Mouse (Mus musculus) gastrocnemius, postnatal 10 days (tissue): ENCODE results near the gene Crabp1. TPM values are rescaled to one million over a fixed set of nuclear protein-coding genes. Genes with fewer than 3 reads are reported as not detected.
A peak's percentile ranks its signal among the peaks of the same experiment; 100 is the strongest.

Experiments used
- DNase-seq: peaks from one replicate; pipeline ENCODE4 v3.0.0; 2021; ENCODE audit warnings: mixed read lengths
- long read RNA-seq, 2 experiments: library from polyadenylated mRNA; stranded (forward); transcript quantifications; one replicate each; pipeline ENCODE4 v2.0.0; 2021
- total RNA-seq, 2 experiments: library from RNA; stranded (reverse); gene quantifications; 2 replicates each; pipeline ENCODE4 v1.2.3; 2021

Crabp1 gene
- total RNA-seq = 1 to 10 TPM; 2.6 to 4.3 TPM
- long read RNA-seq, experiment 1, partial matches to known transcripts = 0 of 1 reads
- long read RNA-seq, experiment 1, other reads (novel, unspliced or antisense) = 0 of 1 reads
- long read RNA-seq, experiment 2, partial matches to known transcripts = 0 of 1 reads
- long read RNA-seq, experiment 2, other reads (novel, unspliced or antisense) = 0 of 1 reads

- no peak for DNase-seq
Measured at GRCm38 (mm10) chr9:54764561-54765217, at the start of gene Crabp1. TSS of gene Crabp1 (plus strand) at chr9:54764748.

GRCm38 (mm10) chr9:54715776-54716175 is 48.8 kb upstream of the Crabp1 start:
- DNase-seq = no peak

DNA sequence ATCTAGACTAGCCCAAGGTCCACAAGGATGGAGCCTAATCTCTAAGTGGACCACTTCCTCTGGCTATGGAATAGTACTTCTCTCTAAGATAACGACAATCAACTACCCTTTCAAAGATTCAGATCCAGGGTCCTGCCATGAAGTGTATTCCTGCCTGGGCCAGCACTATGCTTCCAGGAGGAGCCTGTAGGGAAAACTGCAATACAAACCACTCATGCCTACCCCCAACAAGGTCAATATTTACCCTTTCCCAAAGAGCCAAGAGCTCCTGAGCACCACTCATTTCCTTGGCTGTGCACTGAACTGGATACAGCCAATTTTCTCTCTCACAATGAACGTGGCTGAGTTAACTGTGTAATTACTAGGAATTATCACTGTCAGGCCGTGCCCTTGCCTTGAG is 47.0 kb upstream of the Crabp1 start:
- no peak for DNase-seq

DNA sequence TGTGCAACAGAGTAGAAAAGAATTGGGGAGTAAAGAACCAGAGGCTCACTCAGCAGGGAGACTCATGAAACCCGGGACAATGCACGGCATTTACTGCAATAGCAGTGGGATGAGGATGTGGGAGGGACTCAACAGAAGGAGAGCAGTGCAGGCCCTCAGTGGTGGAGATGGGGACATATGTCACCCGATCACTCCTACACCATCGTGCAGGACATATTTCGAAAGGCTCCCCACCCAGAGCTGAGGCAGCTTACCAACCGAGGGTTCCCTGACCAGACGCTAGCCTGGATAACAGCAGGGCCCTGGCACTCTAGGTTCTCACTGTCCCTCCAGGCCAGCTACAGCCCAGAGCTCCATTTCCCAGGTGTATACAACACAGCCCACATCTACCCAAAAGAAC is 42.4 kb upstream of the Crabp1 start:
- no peak for DNase-seq

DNA sequence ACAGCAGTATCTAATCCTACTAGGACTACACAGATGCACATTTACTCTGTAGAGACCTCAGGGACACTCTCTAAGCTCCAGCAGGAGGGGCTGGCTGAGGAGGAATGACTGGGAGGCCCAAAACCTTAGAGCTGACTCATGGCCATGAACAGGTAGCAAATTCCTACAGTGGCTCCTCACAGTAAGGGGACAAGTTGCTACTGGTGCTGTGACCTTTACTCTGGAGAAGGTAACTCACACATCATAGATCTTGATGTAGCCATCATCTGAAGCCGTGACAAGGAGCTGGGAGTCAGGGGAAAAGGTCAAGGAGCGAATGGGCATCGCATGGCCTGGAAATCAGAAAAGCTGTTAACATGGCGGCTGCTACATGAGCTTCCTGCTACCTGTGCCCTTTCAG is 42.0 kb upstream of the Crabp1 start:
- DNase-seq = no peak

- DNase-seq = no peak
Measured at GRCm38 (mm10) chr9:54726315-54726714, 38.2 kb upstream of the Crabp1 start.

- no peak for DNase-seq
Measured at GRCm38 (mm10) chr9:54732122-54732521, 32.4 kb upstream of the Crabp1 start.

DNA sequence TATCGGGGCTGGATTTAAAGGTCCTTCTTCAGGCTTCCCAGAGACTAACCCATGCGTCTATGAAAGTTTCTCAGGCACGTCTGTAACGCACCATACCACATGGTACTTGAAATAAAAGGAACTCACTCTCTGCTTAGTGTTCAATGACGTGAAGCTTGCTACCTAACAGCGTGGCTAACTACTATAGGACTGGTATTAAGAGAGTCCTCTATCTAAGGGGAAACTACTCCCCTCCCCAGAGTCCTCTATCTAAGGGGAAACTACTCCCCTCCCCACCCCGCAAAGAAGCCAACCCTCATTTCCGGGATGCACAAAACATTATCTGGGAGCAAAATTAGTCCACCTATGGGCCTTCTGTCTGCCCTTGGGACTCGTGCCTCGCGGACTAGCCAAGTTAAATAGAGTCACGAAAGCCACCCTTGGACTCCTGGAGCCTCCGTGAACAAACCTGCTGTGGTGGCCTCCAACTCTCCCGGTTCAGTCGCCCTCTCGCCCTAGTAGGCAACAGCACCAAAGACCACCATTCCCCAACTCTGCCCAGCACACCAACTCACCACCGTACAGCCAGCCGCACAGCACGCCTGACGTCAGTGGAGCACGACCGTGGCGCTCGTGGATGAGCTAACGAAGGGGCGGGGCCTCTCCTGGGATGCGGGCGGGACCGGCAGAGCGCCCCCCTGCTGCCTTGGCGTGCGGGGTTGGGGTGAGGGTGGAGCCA is 30.5 kb upstream of the Crabp1 start, which contains the start of gene Wdr61:
Gene Wdr61 (minus strand): TSS at position 599 of the 718 bp plus-strand sequence.
- peak; percentile 98 for DNase-seq

DNA sequence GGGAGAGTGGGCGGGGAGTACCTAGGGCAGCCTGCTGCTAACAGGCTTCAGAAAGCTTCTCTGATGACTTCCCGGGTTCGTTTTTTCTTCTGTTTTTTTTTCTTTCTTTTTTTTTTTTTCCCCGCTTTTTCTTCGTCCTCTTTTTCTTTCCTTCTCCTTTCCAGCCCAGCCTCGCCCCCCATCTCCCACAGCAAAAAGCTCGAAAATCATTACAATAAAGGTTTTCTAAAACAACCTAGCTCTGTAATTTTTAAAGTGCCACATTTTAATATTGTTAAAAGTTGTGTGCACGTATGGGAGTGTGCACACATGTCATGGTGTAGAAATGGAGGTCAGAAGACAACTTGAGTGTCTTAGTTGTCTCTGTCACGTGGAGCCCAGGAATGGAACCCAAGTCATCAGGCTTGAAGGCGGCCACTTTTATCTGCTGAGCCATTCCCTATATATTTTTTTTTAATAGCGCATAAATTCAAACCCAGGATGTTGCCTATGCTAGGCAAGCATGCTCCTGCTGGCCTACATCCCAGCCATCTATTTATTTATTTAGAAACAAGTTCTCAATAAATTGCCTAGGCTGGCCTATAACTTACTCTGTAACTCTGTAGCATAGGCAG is 29.8 kb upstream of the Crabp1 start:
- no peak for DNase-seq

- peak; percentile 50 for DNase-seq
Measured at GRCm38 (mm10) chr9:54736284-54736701, 28.3 kb upstream of the Crabp1 start.

DNA sequence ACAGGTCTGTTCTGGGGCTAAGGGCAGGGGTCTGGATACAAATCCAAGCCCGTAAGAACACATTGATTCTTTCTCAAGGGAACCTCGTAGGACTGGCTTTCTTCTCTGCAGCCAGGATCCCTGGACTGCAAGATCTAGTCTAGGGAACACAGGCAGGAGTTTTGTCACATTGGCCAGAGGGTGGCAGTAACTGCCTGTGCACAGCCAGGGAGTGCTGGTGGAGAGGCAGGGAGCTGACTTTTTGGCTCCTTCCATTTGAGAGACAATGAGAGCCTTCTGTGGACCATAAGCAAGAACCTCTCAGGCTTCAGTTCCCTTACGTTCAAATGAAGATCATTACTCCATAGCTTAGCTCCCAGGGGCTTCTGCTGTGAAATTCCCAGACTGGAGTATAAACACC is 26.2 kb upstream of the Crabp1 start:
- peak; percentile 48 for DNase-seq

- DNase-seq = no peak
Measured at GRCm38 (mm10) chr9:54743891-54744290, 20.7 kb upstream of the Crabp1 start.

GRCm38 (mm10) chr9:54745740-54746370 is 18.7 kb upstream of the Crabp1 start:
- DNase-seq = no peak

DNA sequence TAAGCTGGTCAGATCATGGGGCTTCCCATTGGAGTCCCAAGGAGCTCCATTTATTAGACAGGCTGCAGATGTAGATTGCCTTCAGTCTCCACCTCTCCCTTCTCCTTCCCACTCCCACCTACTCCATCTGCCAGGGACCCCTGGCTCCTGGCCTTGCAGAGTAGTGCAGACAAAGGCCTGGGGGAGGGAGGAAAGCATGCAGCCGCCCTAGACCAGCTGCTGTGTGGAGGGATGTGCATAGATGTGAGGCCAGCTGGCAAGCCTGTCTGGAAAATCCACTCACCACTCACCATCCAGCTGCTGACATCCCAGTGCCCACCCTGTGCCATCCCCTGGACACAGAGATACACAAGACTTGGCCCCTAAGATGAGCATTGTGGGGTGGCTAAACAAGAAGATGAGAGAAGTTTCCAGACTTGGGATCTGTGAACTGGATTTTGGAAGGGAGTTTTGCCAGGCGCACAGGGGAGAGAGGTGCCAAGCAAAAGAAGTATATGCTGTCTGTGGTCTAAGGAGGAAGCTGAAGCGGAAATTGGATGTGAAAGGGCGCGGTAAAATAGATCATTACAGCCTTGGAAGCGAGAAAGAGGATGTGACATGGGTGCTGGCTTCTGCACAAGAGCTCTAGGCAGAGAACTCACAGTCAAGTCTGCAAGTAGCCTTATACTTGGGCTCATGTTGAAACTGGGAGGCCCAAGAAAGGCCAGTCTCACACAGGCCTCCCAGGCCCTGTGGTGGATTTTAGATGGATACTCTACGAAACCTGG is 14.2 kb upstream of the Crabp1 start:
- DNase-seq = no peak

DNA sequence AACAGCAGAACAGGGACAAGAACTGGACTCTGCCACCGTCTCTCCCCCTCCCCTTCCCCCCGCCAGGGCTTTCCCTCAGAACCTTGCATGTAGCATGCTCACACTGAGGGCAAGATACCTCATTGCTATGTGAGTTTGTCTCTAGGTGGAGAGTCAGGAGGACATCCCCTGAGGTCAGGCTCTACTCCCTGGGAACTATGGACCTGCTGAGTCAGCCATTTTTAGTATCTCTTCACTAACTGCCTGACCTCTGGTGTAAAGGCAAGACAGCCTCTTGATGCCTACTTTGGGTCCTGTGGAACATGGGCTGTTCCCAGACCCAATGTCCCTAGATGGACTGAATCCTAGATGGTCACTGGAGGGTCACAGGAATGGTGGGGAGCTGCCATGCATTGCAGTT is 12.9 kb upstream of the Crabp1 start:
- DNase-seq = no peak

- DNase-seq = no peak
Measured at GRCm38 (mm10) chr9:54752201-54752943, 12.2 kb upstream of the Crabp1 start.

DNA sequence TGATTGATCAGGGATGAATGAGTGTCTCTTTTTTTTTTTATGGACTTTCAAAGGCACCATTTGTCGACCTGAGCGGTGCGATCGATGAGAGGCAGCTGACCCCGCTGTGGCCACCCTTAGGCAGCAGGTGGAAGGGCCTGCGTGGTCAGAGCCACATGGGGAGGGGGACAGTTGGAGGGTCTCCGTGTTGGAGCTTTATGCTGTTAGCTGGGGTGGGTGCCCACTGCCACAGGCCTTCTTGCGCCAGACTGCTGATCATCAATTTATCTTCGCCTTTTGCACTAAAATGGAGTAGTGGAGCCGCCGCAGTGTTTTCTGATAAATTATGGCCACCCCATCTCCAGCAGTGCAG is 11.6 kb upstream of the Crabp1 start:
- DNase-seq = no peak

- DNase-seq = no peak
Measured at GRCm38 (mm10) chr9:54759592-54759991, 5.0 kb upstream of the Crabp1 start.

DNA sequence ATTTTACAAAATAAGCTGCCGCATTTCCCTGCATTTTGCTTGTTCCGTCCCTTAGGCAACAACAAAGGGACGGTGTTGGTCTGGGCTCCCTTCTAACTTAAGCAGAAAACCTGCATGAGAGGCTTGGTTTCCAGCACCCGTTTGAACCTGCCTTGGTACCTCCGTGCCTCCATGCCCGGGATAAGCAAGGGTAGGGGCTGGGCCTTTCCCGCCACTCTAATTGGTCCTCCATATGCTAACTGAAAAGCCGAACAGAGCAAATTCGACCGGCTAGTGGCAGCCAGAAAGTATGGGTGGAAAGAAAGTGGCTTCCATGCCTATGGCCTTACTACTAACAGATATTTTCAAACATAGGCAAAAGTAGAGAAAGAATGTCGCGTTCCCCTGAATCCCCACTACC is 457 bp upstream of the Crabp1 start:
- no peak for DNase-seq

GRCm38 (mm10) chr9:54765336-54766085 is 963 bp downstream of the Crabp1 start:
- no peak for DNase-seq
